Mouse (Mus musculus): ENCODE data around the gene Gm28539. TPM values are rescaled to one million over a fixed set of nuclear protein-coding genes. Genes with fewer than 3 reads are reported as not detected.
"Not testable (repeated sequence)": the region's sequence is repeated elsewhere in the genome, so short reads cannot be mapped to it uniquely, and the experiment has no call there.

Gene Gm28539
- total and polyA plus RNA-seq, 3 experiments = 2.9 to 13.9 TPM; not detected in 1

DNA sequence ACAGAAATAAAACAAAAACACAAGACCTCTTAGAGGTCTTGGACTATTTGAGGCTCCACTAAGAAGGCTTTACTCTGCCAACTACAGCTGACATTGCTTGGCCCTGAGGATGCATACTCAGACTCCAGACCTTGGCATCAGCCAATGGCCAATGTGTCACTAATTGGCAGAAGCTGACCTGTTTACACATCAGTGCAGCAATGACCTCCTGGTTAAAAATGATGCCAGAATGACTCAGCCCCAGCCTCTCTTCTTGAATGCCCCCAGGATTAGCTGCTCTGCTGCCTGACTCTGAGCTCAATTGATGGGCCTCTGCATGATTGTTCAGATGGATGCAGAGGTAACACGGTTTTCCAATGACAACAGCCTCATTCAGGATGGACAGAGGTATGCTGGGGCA lies 23.8 kb downstream of the Gm28539 start:
- TF ChIP-seq ELF1 (IDR thresholded peaks at IDR 0.05; ENCODE audit: low read depth, low read length) = no peak
- TF ChIP-seq NELFE (IDR thresholded peaks at IDR 0.05; ENCODE audit: low read depth, low read length) = no peak
- TF ChIP-seq MAFK (IDR thresholded peaks at IDR 0.05; ENCODE audit: borderline replicate concordance, low read depth, low read length) = no peak
- TF ChIP-seq POLR2A (IDR thresholded peaks at IDR 0.05; ENCODE audit: control insufficient read depth in 1 of 2, insufficient read depth in 1 of 2, low read depth in 1 of 2, low read length in 2 of 2, poor library complexity in 1 of 2) = no peak
- TF ChIP-seq CHD2 (IDR thresholded peaks at IDR 0.05; ENCODE audit: low read length) = no peak
- TF ChIP-seq ETS1 (IDR thresholded peaks at IDR 0.05; ENCODE audit: low read depth, low read length) = no peak
- no peak for TF ChIP-seq POLR2AphosphoS2 (IDR thresholded peaks at IDR 0.05; ENCODE audit: low read length)
- no peak for TF ChIP-seq UBTF (IDR thresholded peaks at IDR 0.05; ENCODE audit: borderline replicate concordance, insufficient read depth, low read depth, low read length)
- no peak for TF ChIP-seq MYC (IDR thresholded peaks at IDR 0.05; ENCODE audit: low read depth, low read length)
- no peak for TF ChIP-seq POLR2AphosphoS5 (IDR thresholded peaks at IDR 0.05; ENCODE audit: borderline replicate concordance, low read depth, low read length)
- TF ChIP-seq ZNF384 (IDR thresholded peaks at IDR 0.05; ENCODE audit: low read depth, low read length) = no peak
- no peak for TF ChIP-seq MEF2A (IDR thresholded peaks at IDR 0.05; ENCODE audit: extremely low read depth, insufficient replicate concordance, low read depth, low read length, poor library complexity, severe bottlenecking)
- no peak for TF ChIP-seq CHD1 (IDR thresholded peaks at IDR 0.05; ENCODE audit: low read depth, low read length)
- no peak for TF ChIP-seq MAX (IDR thresholded peaks at IDR 0.05; ENCODE audit: low read length)
- TF ChIP-seq MAZ (IDR thresholded peaks at IDR 0.05; ENCODE audit: low read depth, low read length) = no peak
- no peak for TF ChIP-seq ZMIZ1 (IDR thresholded peaks at IDR 0.05; ENCODE audit: low read depth, low read length)
- no peak for TF ChIP-seq GATA1 (IDR thresholded peaks at IDR 0.05; ENCODE audit: low read depth, low read length)
- no peaks in the 10 kb centered on the region for H3K36me3 ChIP-seq (ENCODE audit: control insufficient read depth in 1 of 2, insufficient read depth in 2 of 2, low read length in 2 of 2)
- H3K9me3 ChIP-seq (replicated peaks; ENCODE audit: insufficient read depth, low read length) = no peaks in the 10 kb centered on the region
- H3K4me3 ChIP-seq (ENCODE audit: control insufficient read depth in 1 of 2, insufficient read depth in 1 of 2, low read depth in 2 of 2, low read length in 2 of 2) = no peak overlapping the region
- H3K9ac ChIP-seq (ENCODE audit: control insufficient read depth, low read depth, low read length, poor library complexity, severe bottlenecking) = no peak overlapping the region
- no peak for DNase-seq (ENCODE audit: low read depth, low spot score)
- no peak overlapping the region for H3K27ac ChIP-seq (ENCODE audit: control insufficient read depth, low read depth, low read length)
- peaks cover 0 to 2% of the 10 kb centered on the region in 2 experiments; a peak in 1 of 4 replicates for H3K4me1 ChIP-seq (ENCODE audit: control insufficient read depth in 1 of 2, insufficient read depth in 2 of 2, low read length in 2 of 2)
- H3K27me3 ChIP-seq (ENCODE audit: control insufficient read depth in 1 of 2, insufficient read depth in 2 of 2, low read length in 2 of 2) = no peaks in the 10 kb centered on the region
- H3K79me2 ChIP-seq (ENCODE audit: control insufficient read depth, insufficient read depth, low read length, poor library complexity) = no peaks in the 10 kb centered on the region

- H3K27me3 ChIP-seq (ENCODE audit: control insufficient read depth in 1 of 2, insufficient read depth in 2 of 2, low read length in 2 of 2); H3K4me1 ChIP-seq (ENCODE audit: control insufficient read depth in 1 of 2, insufficient read depth in 2 of 2, low read length in 2 of 2); H3K36me3 ChIP-seq (ENCODE audit: control insufficient read depth in 1 of 2, insufficient read depth in 2 of 2, low read length in 2 of 2); H3K79me2 ChIP-seq (ENCODE audit: control insufficient read depth, insufficient read depth, low read length, poor library complexity); DNase-seq (ENCODE audit: low read depth, low spot score); H3K4me3 ChIP-seq (ENCODE audit: control insufficient read depth in 1 of 2, insufficient read depth in 1 of 2, low read depth in 2 of 2, low read length in 2 of 2); H3K27ac ChIP-seq (ENCODE audit: control insufficient read depth, low read depth, low read length); H3K9ac ChIP-seq (ENCODE audit: control insufficient read depth, low read depth, low read length, poor library complexity, severe bottlenecking); H3K9me3 ChIP-seq (replicated peaks; ENCODE audit: insufficient read depth, low read length): not testable (repeated sequence)
Measured at GRCm38 (mm10) chr16:18870495-18870894, 34.1 kb downstream of the Gm28539 start.
